Mouse (Mus musculus) stomach, postnatal 0 days (tissue): ENCODE measurements at regions not wholly inside any gene's neighbourhood (a gene's known extent, or its start where the extent isn't known, plus 50 kb on each side); places are given as distances from the start of the nearest gene placed in this dataset.
"Not testable (repeated sequence)": the region's sequence is repeated elsewhere in the genome, so short reads cannot be mapped to it uniquely, and the experiment has no call there.

Experiments used
- ATAC-seq: fragments of 200-750 bp; cut with Nextera tagmentation; 2 replicates; pipeline ENCODE4 v1.8.0; 2017; ENCODE audit not compliant: low FRiP score, low TSS enrichment
- DNase-seq: peaks from one replicate; pipeline ENCODE4 v3.0.0-alpha.2; 2016; ENCODE audit warnings: low spot score
- H3K27ac ChIP-seq: fragments of 300-500 bp; sonication (generic); replicated peaks from 2 replicates; pipeline ENCODE4 v1.5.1; 2014; ENCODE audit warnings: mild to moderate bottlenecking, control low read depth
- H3K27me3 ChIP-seq: fragments of 300-500 bp; sonication (generic); 2 replicates; pipeline ENCODE4 v1.6.1; 2014; ENCODE audit warnings: low read length; ENCODE audit not compliant: control insufficient read depth, insufficient read depth
- H3K36me3 ChIP-seq: fragments of 300-500 bp; sonication (generic); 2 replicates; pipeline ENCODE4 v1.6.1; 2014; ENCODE audit warnings: low read length, mixed read lengths; ENCODE audit not compliant: control insufficient read depth, insufficient read depth
- H3K4me1 ChIP-seq: fragments of 300-500 bp; sonication (generic); replicated peaks from 2 replicates; pipeline ENCODE4 v1.6.1; 2014; ENCODE audit warnings: antibody characterized with exemption; ENCODE audit not compliant: control insufficient read depth, insufficient read depth
- H3K4me2 ChIP-seq: fragments of 300-500 bp; sonication (generic); replicated peaks from 2 replicates; pipeline ENCODE4 v1.6.1; 2014; ENCODE audit warnings: low read depth, mild to moderate bottlenecking, control low read depth, moderate library complexity
- H3K4me3 ChIP-seq: fragments of 300-500 bp; sonication (generic); 2 replicates; pipeline ENCODE4 v1.5.1; 2014; ENCODE audit warnings: low read depth, low read length, control low read depth
- H3K9ac ChIP-seq: fragments of 300-500 bp; sonication (generic); 2 replicates; pipeline ENCODE4 v1.6.1; 2014; ENCODE audit warnings: mild to moderate bottlenecking, low read length, control low read depth, mixed read lengths
- H3K9me3 ChIP-seq: fragments of 300-500 bp; sonication (generic); 2 replicates; pipeline ENCODE4 v1.6.1; 2016; ENCODE audit warnings: low read length; ENCODE audit not compliant: control insufficient read depth
- WGBS: fragments of 180-500 bp; shearing (Covaris S2); extraction: QIAGEN DNeasy Blood & Tissue Kit; methylation state at CpG from one replicate; pipeline ENCODE4 v1.1.7; 2014; 5-methylcytosine and 5-hydroxymethylcytosine counted together

GRCm38 (mm10) chr8:20264612-20265011, 98.4 kb downstream of the Gm15319 start:
- H3K4me2 ChIP-seq, H3K4me3 ChIP-seq, H3K36me3 ChIP-seq, H3K9me3 ChIP-seq, DNase-seq, H3K9ac ChIP-seq, H3K4me1 ChIP-seq, ATAC-seq, H3K27ac ChIP-seq, H3K27me3 ChIP-seq: not testable (repeated sequence)
- WGBS: 68% methylated on average over 1 of the region's 1 CpGs

- not testable (repeated sequence) for H3K4me1 ChIP-seq, H3K27ac ChIP-seq, H3K9ac ChIP-seq, H3K4me2 ChIP-seq, H3K27me3 ChIP-seq, H3K9me3 ChIP-seq, H3K36me3 ChIP-seq, ATAC-seq, H3K4me3 ChIP-seq, DNase-seq
- WGBS: 86% methylated on average over 3 of the region's 3 CpGs
Measured at GRCm38 (mm10) chr8:20264106-20264505, 98.9 kb downstream of the Gm15319 start.

GRCm38 (mm10) chr8:20262847-20263570, 100.0 kb downstream of the Gm15319 start:
- not testable (repeated sequence) for H3K27me3 ChIP-seq, ATAC-seq, H3K27ac ChIP-seq, H3K9me3 ChIP-seq, DNase-seq, H3K36me3 ChIP-seq, H3K4me3 ChIP-seq, H3K4me1 ChIP-seq, H3K9ac ChIP-seq, H3K4me2 ChIP-seq
- 74% methylated on average over 6 of the region's 7 CpGs for WGBS

- H3K9me3 ChIP-seq, H3K36me3 ChIP-seq, H3K27me3 ChIP-seq, DNase-seq, H3K27ac ChIP-seq, H3K9ac ChIP-seq, H3K4me2 ChIP-seq, H3K4me1 ChIP-seq, H3K4me3 ChIP-seq, ATAC-seq: not testable (repeated sequence)
- WGBS: no CpG with 5 or more reads among the region's 3 CpGs
Measured at GRCm38 (mm10) chr8:20262253-20262652, 100.8 kb downstream of the Gm15319 start.

- peak; percentile 38; the same call in 1 of the 2 replicates for ATAC-seq
- DNase-seq, H3K9me3 ChIP-seq, H3K27ac ChIP-seq, H3K4me3 ChIP-seq, H3K4me2 ChIP-seq, H3K9ac ChIP-seq, H3K36me3 ChIP-seq, H3K4me1 ChIP-seq, H3K27me3 ChIP-seq: not testable (repeated sequence)
- WGBS: 56% methylated on average over 5 of the region's 9 CpGs
Measured at GRCm38 (mm10) chr8:20261452-20262181, 101.4 kb downstream of the Gm15319 start.

- no CpG with 5 or more reads among the region's 2 CpGs for WGBS
Measured at GRCm38 (mm10) chr8:20261007-20261406, 102.0 kb downstream of the Gm15319 start.

GRCm38 (mm10) chr8:20260125-20260640, 102.8 kb downstream of the Gm15319 start:
- not testable (repeated sequence) for ATAC-seq, H3K4me2 ChIP-seq, H3K36me3 ChIP-seq, DNase-seq, H3K9me3 ChIP-seq, H3K4me3 ChIP-seq, H3K27ac ChIP-seq, H3K9ac ChIP-seq, H3K4me1 ChIP-seq, H3K27me3 ChIP-seq
- WGBS: 95% methylated on average over 3 of the region's 7 CpGs

More at GRCm38 (mm10) chr8:20261007-20261406, 102.0 kb downstream of the Gm15319 start:
- not testable (repeated sequence) for H3K9ac ChIP-seq, H3K36me3 ChIP-seq, H3K9me3 ChIP-seq, H3K4me3 ChIP-seq, H3K4me2 ChIP-seq, H3K27ac ChIP-seq, H3K27me3 ChIP-seq, ATAC-seq, H3K4me1 ChIP-seq, DNase-seq

- not testable (repeated sequence) for H3K9ac ChIP-seq, H3K27ac ChIP-seq, DNase-seq, H3K36me3 ChIP-seq, ATAC-seq, H3K27me3 ChIP-seq, H3K4me1 ChIP-seq, H3K4me3 ChIP-seq, H3K4me2 ChIP-seq, H3K9me3 ChIP-seq
- WGBS: 85% methylated on average over 6 of the region's 8 CpGs
Measured at GRCm38 (mm10) chr8:20259662-20260061, 103.3 kb downstream of the Gm15319 start.
